Mouse (Mus musculus) kidney, postnatal 0 days (tissue): ENCODE measurements around the gene Lrpprc. TPM values are rescaled to one million over a fixed set of nuclear protein-coding genes. Genes with fewer than 3 reads are reported as not detected.
A peak's percentile ranks its signal among the peaks of the same experiment; 100 is the strongest.

Experiments used
- ATAC-seq: fragments of 200-750 bp; cut with Nextera tagmentation; replicated peaks from 2 replicates; pipeline ENCODE4 v1.8.0; 2017; ENCODE audit warnings: low read depth, moderate number of reproducible peaks, moderate TSS enrichment, moderate library complexity; ENCODE audit not compliant: low FRiP score
- DNase-seq: peaks from one replicate; pipeline ENCODE4 v3.0.0-alpha.2; 2016; ENCODE audit warnings: low spot score
- H3K27ac ChIP-seq: fragments of 300-500 bp; sonication (generic); 2 replicates; pipeline ENCODE4 v1.5.1; 2014; ENCODE audit warnings: mild to moderate bottlenecking
- H3K27me3 ChIP-seq: fragments of 300-500 bp; sonication (generic); 2 replicates; pipeline ENCODE4 v1.6.1; 2014; ENCODE audit warnings: low read length, mixed read lengths; ENCODE audit not compliant: insufficient read depth
- H3K36me3 ChIP-seq: fragments of 300-500 bp; sonication (generic); 2 replicates; pipeline ENCODE4 v1.6.1; 2014; ENCODE audit warnings: low read length, mixed read lengths; ENCODE audit not compliant: insufficient read depth
- H3K4me1 ChIP-seq: fragments of 300-500 bp; sonication (generic); replicated peaks from 2 replicates; pipeline ENCODE4 v1.6.1; 2014; ENCODE audit warnings: antibody characterized with exemption, low read length, mixed read lengths; ENCODE audit not compliant: insufficient read depth
- H3K4me2 ChIP-seq: fragments of 300-500 bp; sonication (generic); 2 replicates; pipeline ENCODE4 v1.6.1; 2014; ENCODE audit warnings: mild to moderate bottlenecking, low read length, moderate library complexity, mixed read lengths
- H3K4me3 ChIP-seq: fragments of 300-500 bp; sonication (generic); replicated peaks from 2 replicates; pipeline ENCODE4 v1.5.1; 2014; ENCODE audit warnings: low read depth, low read length
- H3K9ac ChIP-seq: fragments of 300-500 bp; sonication (generic); 2 replicates; pipeline ENCODE4 v1.6.1; 2014; ENCODE audit warnings: low read depth, low read length
- H3K9me3 ChIP-seq: fragments of 300-500 bp; sonication (generic); replicated peaks from 2 replicates; pipeline ENCODE4 v1.6.1; 2016; ENCODE audit warnings: low read length, inconsistent platforms, mixed read lengths
- CTCF ChIP-seq: IDR thresholded peaks from 2 replicates; pipeline ENCODE4 v1.5.1; 2016; ENCODE audit warnings: antibody characterized with exemption, low read depth, mild to moderate bottlenecking, moderate library complexity
- WGBS: fragments of 180-500 bp; shearing (Covaris S2); extraction: QIAGEN DNeasy Blood & Tissue Kit; methylation state at CpG from one replicate; pipeline ENCODE4 v1.1.7; 2014; 5-methylcytosine and 5-hydroxymethylcytosine counted together
- polyA plus RNA-seq: library from polyadenylated mRNA; unstranded; fragments of >200 nt; fragmentation: Nextera tagmentation; extraction: Ambion mirVana; gene quantifications from 2 replicates; pipeline ENCODE4 v1.2.1, GENCODE M21; 2015

Gene Lrpprc
- polyA plus RNA-seq, 1 experiment from 2014 or later = 31.2 TPM

GRCm38 (mm10) chr17:84753489-84753888 is 37.1 kb downstream of the Lrpprc start:
- no peak for DNase-seq
- H3K27ac ChIP-seq = no peak overlapping the region
- no peaks in the 10 kb centered on the region for H3K27me3 ChIP-seq
- no peak overlapping the region for H3K9ac ChIP-seq
- no peak for TF ChIP-seq CTCF
- 48% methylated on average over 5 of the region's 5 CpGs for WGBS
- H3K4me2 ChIP-seq = no peak overlapping the region
- no peaks in the 10 kb centered on the region for H3K4me1 ChIP-seq
- no peak overlapping the region for H3K4me3 ChIP-seq
- no peak for ATAC-seq
- no peaks in the 10 kb centered on the region for H3K9me3 ChIP-seq
- 0 out of 2 replicates have a peak, but pooled peaks cover 14% of the 10 kb centered on the region for H3K36me3 ChIP-seq

GRCm38 (mm10) chr17:84752286-84752685 is 38.3 kb downstream of the Lrpprc start:
- H3K9me3 ChIP-seq = no peaks in the 10 kb centered on the region
- no peak overlapping the region for H3K4me2 ChIP-seq
- DNase-seq = no peak
- no peak overlapping the region for H3K4me3 ChIP-seq
- no peak overlapping the region for H3K27ac ChIP-seq
- no peak for TF ChIP-seq CTCF
- no peak for ATAC-seq
- 0 out of 2 replicates have a peak, but pooled peaks cover 14% of the 10 kb centered on the region for H3K36me3 ChIP-seq
- no peaks in the 10 kb centered on the region for H3K27me3 ChIP-seq
- 57% methylated on average over 2 of the region's 2 CpGs for WGBS
- H3K4me1 ChIP-seq = no peaks in the 10 kb centered on the region
- H3K9ac ChIP-seq = no peak overlapping the region

DNA sequence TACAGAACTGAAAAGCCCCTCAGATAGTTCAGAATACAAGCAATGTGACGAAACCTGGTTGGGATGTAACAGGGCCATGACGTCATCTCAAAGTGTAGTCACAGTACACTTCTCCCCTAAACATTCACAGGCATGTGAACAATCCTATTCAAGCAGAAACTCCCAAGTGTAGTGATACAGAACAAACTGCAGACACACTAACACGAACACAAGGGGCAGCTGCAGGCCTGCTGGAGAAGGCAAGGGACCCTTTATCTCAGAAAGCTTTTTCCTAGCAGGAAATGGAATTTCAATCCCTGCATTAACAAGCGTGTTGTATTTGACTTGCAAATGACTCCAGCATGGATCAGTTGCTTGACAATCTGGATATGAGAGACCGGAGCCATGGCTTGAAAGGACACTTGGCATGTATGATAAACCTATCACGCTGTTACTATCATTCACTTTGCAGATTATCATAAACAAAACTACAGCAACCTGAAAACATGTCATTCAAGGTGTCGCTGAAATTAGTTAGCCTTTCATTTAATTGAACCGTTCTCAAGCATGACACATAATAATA is 38.9 kb downstream of the Lrpprc start:
- DNase-seq (peak; percentile 49), ATAC-seq (no peak)
- WGBS = 62% methylated on average over 8 of the region's 8 CpGs
- no peaks in the 10 kb centered on the region for H3K4me1 ChIP-seq
- H3K27me3 ChIP-seq = no peaks in the 10 kb centered on the region
- H3K4me2 ChIP-seq = no peak overlapping the region
- no peak overlapping the region for H3K27ac ChIP-seq
- 0 out of 2 replicates have a peak, but pooled peaks cover 14% of the 10 kb centered on the region for H3K36me3 ChIP-seq
- H3K4me3 ChIP-seq = no peak overlapping the region
- H3K9me3 ChIP-seq = no peaks in the 10 kb centered on the region
- no peak overlapping the region for H3K9ac ChIP-seq
- TF ChIP-seq CTCF = no peak

DNA sequence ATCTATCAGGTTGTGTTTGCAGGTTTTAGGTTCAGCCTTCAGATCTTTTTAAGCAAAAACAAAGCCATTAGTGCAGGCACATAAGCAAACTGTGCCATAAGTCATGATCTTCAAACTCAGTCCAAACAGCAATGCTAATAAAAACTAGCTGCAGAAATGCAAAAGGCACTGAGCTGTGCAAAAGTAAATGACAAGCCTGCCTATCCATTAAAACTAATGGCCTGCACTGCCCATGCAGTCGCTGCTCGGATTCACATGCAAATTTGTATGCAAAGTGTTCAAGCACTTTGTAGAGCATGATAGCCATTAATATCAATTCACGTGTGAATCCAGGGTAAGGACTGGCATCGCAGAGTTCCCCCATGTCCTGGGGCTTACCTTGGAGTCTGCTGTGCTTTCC is 40.5 kb downstream of the Lrpprc start:
- 43% methylated on average over 4 of the region's 4 CpGs for WGBS
- Histone ChIP-seq H3K9ac (no peak overlapping the region), H3K4me3 (no peak overlapping the region), H3K27ac (no peak overlapping the region), H3K4me1 (no peaks in the 10 kb centered on the region), H3K9me3 (no peaks in the 10 kb centered on the region), H3K4me2 (no peak overlapping the region), H3K27me3 (no peaks in the 10 kb centered on the region), H3K36me3 (0 out of 2 replicates have a peak, but pooled peaks cover 14% of the 10 kb centered on the region)
- peak; percentile 56 for DNase-seq
- TF ChIP-seq CTCF = no peak
- ATAC-seq = no peak

DNA sequence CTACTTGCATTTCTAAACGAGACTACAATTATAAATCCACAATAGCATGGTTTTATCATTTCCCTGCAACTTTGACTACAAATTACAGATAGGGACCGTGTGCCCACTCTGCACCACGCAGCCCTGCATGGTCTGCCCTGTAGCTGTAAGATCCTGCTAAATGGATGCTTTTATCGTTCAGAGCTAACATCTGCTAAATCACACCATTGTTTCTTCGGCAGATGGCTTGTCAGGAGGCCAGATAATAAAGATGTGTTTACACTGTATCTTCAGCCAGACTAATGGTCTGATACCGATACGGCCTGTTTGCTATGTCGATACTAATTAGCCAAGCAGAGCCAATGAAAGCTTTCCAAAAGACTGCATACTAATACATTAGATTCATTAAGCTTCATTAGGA is 41.3 kb downstream of the Lrpprc start:
- H3K4me1 ChIP-seq = no peaks in the 10 kb centered on the region
- DNase-seq (peak; percentile 27), ATAC-seq (no peak)
- no peak overlapping the region for H3K9ac ChIP-seq
- WGBS = 50% methylated on average over 8 of the region's 8 CpGs
- TF ChIP-seq CTCF = no peak
- 0 out of 2 replicates have a peak, but pooled peaks cover 14% of the 10 kb centered on the region for H3K36me3 ChIP-seq
- no peaks in the 10 kb centered on the region for H3K9me3 ChIP-seq
- H3K27ac ChIP-seq = no peak overlapping the region
- no peak overlapping the region for H3K4me2 ChIP-seq
- no peak overlapping the region for H3K4me3 ChIP-seq
- no peaks in the 10 kb centered on the region for H3K27me3 ChIP-seq

- DNase-seq (no peak), ATAC-seq (no peak)
- Histone ChIP-seq H3K4me3 (no peak overlapping the region), H3K4me2 (no peak overlapping the region), H3K27me3 (no peaks in the 10 kb centered on the region), H3K36me3 (0 out of 2 replicates have a peak, but pooled peaks cover 14% of the 10 kb centered on the region), H3K9ac (no peak overlapping the region), H3K27ac (no peak overlapping the region), H3K9me3 (no peaks in the 10 kb centered on the region), H3K4me1 (no peaks in the 10 kb centered on the region)
- no peak for TF ChIP-seq CTCF
- 94% methylated on average over 9 of the region's 9 CpGs for WGBS
Measured at GRCm38 (mm10) chr17:84748152-84748682, 42.4 kb downstream of the Lrpprc start.

- Histone ChIP-seq H3K27me3 (no peaks in the 10 kb centered on the region), H3K4me3 (no peak overlapping the region), H3K4me1 (no peaks in the 10 kb centered on the region), H3K9ac (no peak overlapping the region), H3K9me3 (no peaks in the 10 kb centered on the region), H3K27ac (no peak overlapping the region), H3K4me2 (no peak overlapping the region), H3K36me3 (0 out of 2 replicates have a peak, but pooled peaks cover 11% of the 10 kb centered on the region)
- WGBS = 68% methylated on average over 6 of the region's 6 CpGs
- DNase-seq (no peak), ATAC-seq (no peak)
- no peak for TF ChIP-seq CTCF
Measured at GRCm38 (mm10) chr17:84747212-84747611, 43.4 kb downstream of the Lrpprc start.
